Mouse (Mus musculus) cerebellum, adult 2 months (tissue): ENCODE measurements at regions not wholly inside any gene's neighbourhood (a gene's known extent, or its start where the extent isn't known, plus 50 kb on each side); places are given as distances from the start of the nearest gene placed in this dataset.

Experiments used
- DNase-seq, 2 experiments: peaks; one replicate each; pipeline ENCODE4 v3.0.0; 2021
- H3K27ac ChIP-seq: fragments of 200-500 bp; 2 replicates; pipeline ENCODE4 v1.5.1; 2012; ENCODE audit warnings: low read length, control low read depth, inconsistent platforms; ENCODE audit not compliant: insufficient read depth
- H3K27me3 ChIP-seq: fragments of 200-500 bp; 2 replicates; pipeline ENCODE4 v1.6.1; 2012; ENCODE audit warnings: inconsistent platforms, mild to moderate bottlenecking, low read length, moderate library complexity; ENCODE audit not compliant: control insufficient read depth, insufficient read depth
- H3K4me1 ChIP-seq: fragments of 200-500 bp; 2 replicates; pipeline ENCODE4 v1.6.1; 2011; ENCODE audit warnings: low read length; ENCODE audit not compliant: control insufficient read depth, insufficient read depth
- H3K4me3 ChIP-seq: fragments of 200-500 bp; replicated peaks from 2 replicates; pipeline ENCODE3; 2011; ENCODE audit warnings: mild to moderate bottlenecking, low read depth, low read length, control low read depth; ENCODE audit not compliant: insufficient read depth
- CTCF ChIP-seq: fragments of 200-500 bp; IDR thresholded peaks from 2 replicates; pipeline ENCODE4 v1.5.1; 2011; ENCODE audit warnings: low read depth, mild to moderate bottlenecking, control low read depth, low read length, moderate library complexity, borderline replicate concordance; ENCODE audit not compliant: insufficient read depth
- POLR2A ChIP-seq: fragments of 200-500 bp; IDR thresholded peaks from 2 replicates; pipeline ENCODE4 v1.6.1; 2011; ENCODE audit warnings: low read length, control low read depth, borderline replicate concordance; ENCODE audit not compliant: insufficient read depth
- WGBS: fragments of 180-500 bp; shearing (Covaris S2); methylation state at CpG from one replicate; pipeline ENCODE4 v1.1.7; 2018; 5-methylcytosine and 5-hydroxymethylcytosine counted together

GRCm38 (mm10) chr3:140973519-140973918 is 238.6 kb downstream of the Pdha2 start:
- TF ChIP-seq CTCF, result no peak
- no peak for TF ChIP-seq POLR2A
- Histone ChIP-seq H3K4me1 (peaks cover 5% of the 10 kb centered on the region; the same call in 1 of the 2 replicates), H3K27me3 (no peaks in the 10 kb centered on the region), H3K27ac (no peak overlapping the region), H3K4me3 (no peak overlapping the region)
- 40% methylated on average over 6 of the region's 6 CpGs for WGBS
- no peak for DNase-seq

- 16% methylated on average over 3 of the region's 3 CpGs for WGBS
- no peak overlapping the region for H3K4me3 ChIP-seq
- peaks cover 5% of the 10 kb centered on the region; the same call in 1 of the 2 replicates for H3K4me1 ChIP-seq
- H3K27ac ChIP-seq, result peak overlapping the region; percentile 87; the same call in 1 of the 2 replicates
- no peaks in the 10 kb centered on the region for H3K27me3 ChIP-seq
- TF ChIP-seq CTCF (no peak), POLR2A (peak; percentile 14; the same call in 1 of the 2 replicates)
- DNase-seq, result peak; percentile 75 to 93
These were observed 242.0 kb downstream of the Pdha2 start for GRCm38 (mm10) chr3:140969892-140970880.

DNA sequence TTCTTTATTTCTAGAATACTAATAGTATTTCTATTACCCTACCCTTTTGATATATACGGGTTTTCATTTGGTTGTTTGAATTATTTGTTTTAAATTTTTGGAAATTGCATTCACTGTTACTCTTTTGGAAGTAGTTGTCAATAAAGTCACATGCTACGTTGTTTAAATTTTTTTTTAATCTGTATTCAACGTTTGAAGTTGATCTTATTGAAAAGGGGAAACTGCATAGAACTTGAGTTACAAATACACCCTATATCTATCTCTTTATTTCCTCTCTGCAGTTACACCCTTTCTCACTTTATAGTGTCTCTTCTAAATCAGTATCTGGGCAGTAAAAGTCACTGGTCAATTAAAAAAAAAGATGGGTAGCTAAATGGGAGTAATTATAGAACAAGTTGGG is 243.6 kb downstream of the Pdha2 start:
- TF ChIP-seq CTCF (no peak), POLR2A (no peak)

GRCm38 (mm10) chr3:140957666-140958065 is 254.5 kb downstream of the Pdha2 start:
- TF ChIP-seq CTCF (no peak), POLR2A (no peak)
- Histone ChIP-seq H3K4me3 (no peak overlapping the region), H3K27me3 (no peaks in the 10 kb centered on the region), H3K4me1 (peaks cover under 1% of the 10 kb centered on the region; the same call in 1 of the 2 replicates), H3K27ac (no peak overlapping the region)
- WGBS, result 31% methylated on average over 1 of the region's 1 CpGs
- no peak for DNase-seq

More for the DNA sequence above, 243.6 kb downstream of the Pdha2 start:
- H3K4me1 ChIP-seq, result peaks cover 5% of the 10 kb centered on the region; the same call in 1 of the 2 replicates
- H3K27me3 ChIP-seq, result no peaks in the 10 kb centered on the region
- 82% methylated on average over 3 of the region's 3 CpGs for WGBS
- no peak for DNase-seq
- H3K4me3 ChIP-seq, result no peak overlapping the region
- H3K27ac ChIP-seq, result no peak overlapping the region

- Histone ChIP-seq H3K4me1 (peaks cover 6% of the 10 kb centered on the region; the same call in 1 of the 2 replicates), H3K27ac (no peak overlapping the region), H3K27me3 (no peaks in the 10 kb centered on the region), H3K4me3 (no peak overlapping the region)
- DNase-seq, result peak in 1 of 2 experiments; percentile 55
- TF ChIP-seq POLR2A, result no peak
- TF ChIP-seq CTCF, result no peak
- 67% methylated on average over 3 of the region's 3 CpGs for WGBS
These were observed 259.9 kb downstream of the Pdha2 start for GRCm38 (mm10) chr3:140952111-140952800.

- H3K27ac ChIP-seq, result no peak overlapping the region
- H3K4me1 ChIP-seq, result peaks cover 6% of the 10 kb centered on the region; the same call in 1 of the 2 replicates
- no peak for TF ChIP-seq POLR2A
- no peak for TF ChIP-seq CTCF
- 81% methylated on average over 2 of the region's 2 CpGs for WGBS
- DNase-seq, result no peak
- no peak overlapping the region for H3K4me3 ChIP-seq
- H3K27me3 ChIP-seq, result no peaks in the 10 kb centered on the region
These were observed 261.1 kb downstream of the Pdha2 start for GRCm38 (mm10) chr3:140951024-140951423.

GRCm38 (mm10) chr3:140949880-140950662 is 262.1 kb downstream of the Pdha2 start:
- TF ChIP-seq POLR2A, result no peak
- no peak for TF ChIP-seq CTCF
- no peaks in the 10 kb centered on the region for H3K27me3 ChIP-seq
- H3K4me3 ChIP-seq, result no peak overlapping the region
- DNase-seq, result no peak
- 89% methylated on average over 4 of the region's 4 CpGs for whole genome bisulfite sequencing
- no peak overlapping the region for H3K27ac ChIP-seq
- peaks cover 6% of the 10 kb centered on the region; the same call in 1 of the 2 replicates for H3K4me1 ChIP-seq
